Mouse (Mus musculus) bone marrow, adult 2 months (tissue): ENCODE measurements at regions not wholly inside any gene's neighbourhood (a gene's known extent, or its start where the extent isn't known, plus 50 kb on each side); places are given as distances from the start of the nearest gene placed in this dataset.

Experiments
- H3K27ac ChIP-seq: fragments of 200-500 bp; 2 replicates; pipeline ENCODE4 v1.5.1; 2012; ENCODE audit warnings: low read depth, mild to moderate bottlenecking, control low read depth, inconsistent platforms, low read length; ENCODE audit not compliant: control insufficient read depth, poor library complexity, insufficient read depth
- H3K4me1 ChIP-seq: fragments of 200-500 bp; 2 replicates; pipeline ENCODE4 v1.6.1; 2011; ENCODE audit warnings: low read length; ENCODE audit not compliant: control insufficient read depth, insufficient read depth
- H3K4me3 ChIP-seq: fragments of 200-500 bp; replicated peaks from 2 replicates; pipeline ENCODE3; 2011; ENCODE audit warnings: mild to moderate bottlenecking, low read depth, low read length, control low read depth; ENCODE audit not compliant: control insufficient read depth
- CTCF ChIP-seq: fragments of 200-500 bp; IDR thresholded peaks from 2 replicates; pipeline ENCODE4 v1.5.1; 2011; ENCODE audit warnings: low read length, control low read depth; ENCODE audit not compliant: control insufficient read depth, insufficient read depth
- POLR2A ChIP-seq: fragments of 200-500 bp; IDR thresholded peaks from 2 replicates; pipeline ENCODE4 v1.6.1; 2011; ENCODE audit warnings: low read depth, mild to moderate bottlenecking, control low read depth, low read length, borderline replicate concordance; ENCODE audit not compliant: control insufficient read depth
- WGBS: fragments of 180-500 bp; shearing (Covaris S2); methylation state at CpG from one replicate; pipeline ENCODE4 v1.1.7; 2018; 5-methylcytosine and 5-hydroxymethylcytosine counted together

GRCm38 (mm10) chr8:10856996-10857720 lies 151.1 kb downstream of the Irs2 start:
- no peak for TF ChIP-seq CTCF
- no peak for TF ChIP-seq POLR2A
- 82% methylated on average over 15 of the region's 15 CpGs for WGBS
- Histone ChIP-seq H3K4me1 (peaks cover 5% of the 10 kb centered on the region), H3K4me3 (no peak overlapping the region), H3K27ac (no peak overlapping the region)

DNA sequence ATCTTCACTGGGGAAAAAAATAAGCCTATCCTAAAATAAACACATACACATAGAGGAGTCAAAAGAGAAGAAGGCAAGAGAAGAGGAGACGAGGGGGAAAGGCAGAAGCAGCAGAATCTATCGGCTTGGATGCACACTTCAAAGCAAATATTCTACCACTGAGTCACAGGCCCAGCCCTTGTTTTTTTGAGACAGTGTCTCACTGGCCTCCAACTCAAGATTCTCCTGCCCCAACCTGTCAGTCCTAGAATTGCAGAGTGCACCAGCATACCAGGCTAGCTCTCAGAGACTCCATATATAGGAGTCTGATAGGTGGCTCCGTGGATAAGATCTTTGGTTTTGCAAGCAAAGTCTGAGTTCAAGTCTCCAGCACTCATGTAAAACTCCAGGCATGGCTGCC lies 152.6 kb downstream of the Irs2 start:
- Histone ChIP-seq H3K4me3 (no peak overlapping the region), H3K4me1 (peaks cover 1% of the 10 kb centered on the region; the same call in 1 of the 2 replicates), H3K27ac (no peak overlapping the region)
- TF ChIP-seq CTCF (no peak), POLR2A (no peak)
- WGBS: 75% methylated on average over 3 of the region's 3 CpGs

DNA sequence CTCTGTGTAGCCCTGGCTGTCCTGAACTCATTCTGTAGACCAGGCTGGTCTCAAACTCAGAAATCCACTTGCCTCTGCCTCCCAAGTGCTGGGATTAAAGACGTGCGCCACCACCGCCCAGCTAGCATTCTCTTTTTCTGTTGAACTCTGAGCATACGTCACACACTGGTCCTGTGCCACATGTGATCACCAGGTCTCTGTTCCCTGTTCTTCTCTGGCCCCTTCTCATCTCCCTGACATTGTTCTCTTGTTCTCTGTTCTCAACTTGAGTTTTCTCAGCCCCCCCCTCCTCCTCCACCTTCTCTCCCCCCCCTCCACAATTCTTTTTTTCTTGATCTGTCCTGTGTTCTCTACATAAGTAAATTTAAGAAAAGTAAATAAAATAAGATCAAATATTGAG lies 153.1 kb downstream of the Irs2 start:
- 90% methylated on average over 4 of the region's 4 CpGs for WGBS
- no peak overlapping the region for H3K27ac ChIP-seq
- TF ChIP-seq POLR2A (no peak), CTCF (no peak)

GRCm38 (mm10) chr8:10854600-10854999 lies 153.7 kb downstream of the Irs2 start:
- WGBS: 39% methylated on average over 6 of the region's 6 CpGs
- H3K4me3 ChIP-seq: no peak overlapping the region
- no peak for TF ChIP-seq POLR2A
- no peak for TF ChIP-seq CTCF
- H3K4me1 ChIP-seq: peaks cover 1% of the 10 kb centered on the region; the same call in 1 of the 2 replicates
- H3K27ac ChIP-seq: no peak overlapping the region

More for the DNA sequence above, 153.1 kb downstream of the Irs2 start:
- H3K4me3 ChIP-seq: no peak overlapping the region
- peaks cover 1% of the 10 kb centered on the region; the same call in 1 of the 2 replicates for H3K4me1 ChIP-seq

DNA sequence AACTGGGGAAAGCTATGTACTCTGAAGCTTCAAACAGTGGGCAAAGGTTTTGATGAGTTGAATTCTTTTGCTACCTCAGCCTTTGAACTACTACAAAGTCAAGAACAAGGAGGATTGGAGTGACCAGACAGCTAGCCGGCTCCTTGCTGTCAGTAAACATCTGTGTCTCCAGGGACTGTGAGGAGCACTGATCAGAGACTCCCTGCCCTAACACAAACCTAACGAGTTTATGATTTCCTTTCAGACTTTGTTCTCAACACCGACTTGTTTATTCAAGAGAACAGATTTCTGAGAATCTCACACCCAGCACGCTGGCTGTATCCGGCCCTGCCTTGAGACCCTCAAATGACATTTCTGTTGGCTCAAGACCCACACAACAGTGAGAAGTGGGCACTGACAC lies 154.4 kb downstream of the Irs2 start:
- WGBS: 76% methylated on average over 5 of the region's 5 CpGs
- H3K4me1 ChIP-seq: peaks cover 1% of the 10 kb centered on the region; the same call in 1 of the 2 replicates
- H3K4me3 ChIP-seq: no peak overlapping the region
- H3K27ac ChIP-seq: no peak overlapping the region
- TF ChIP-seq POLR2A (no peak), CTCF (no peak)

DNA sequence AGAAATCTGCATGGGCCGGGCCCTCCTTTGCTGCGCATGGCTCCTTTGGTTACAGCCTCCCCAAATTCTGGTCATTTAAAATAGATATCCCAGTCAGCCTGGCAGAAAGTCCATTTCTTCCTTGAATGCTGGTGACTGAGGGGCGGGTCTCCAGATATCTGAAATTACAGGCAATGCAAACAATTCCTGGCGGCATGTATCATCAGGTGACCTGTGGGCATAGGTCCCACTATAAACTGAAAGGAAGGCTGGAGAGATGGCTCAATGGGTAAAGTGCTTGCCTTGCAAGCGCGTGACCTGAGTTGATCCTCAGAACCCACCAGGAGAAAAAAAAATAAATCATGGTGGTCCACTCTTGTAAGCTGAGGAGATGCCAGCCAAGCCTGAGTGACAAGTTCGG lies 158.3 kb downstream of the Irs2 start:
- Histone ChIP-seq H3K4me3 (no peak overlapping the region), H3K27ac (no peak overlapping the region), H3K4me1 (peaks cover 1% of the 10 kb centered on the region; the same call in 1 of the 2 replicates)
- no peak for TF ChIP-seq CTCF
- no peak for TF ChIP-seq POLR2A
- WGBS: 84% methylated on average over 7 of the region's 7 CpGs

GRCm38 (mm10) chr8:10845607-10846006 lies 162.7 kb downstream of the Irs2 start:
- TF ChIP-seq POLR2A (no peak), CTCF (no peak)
- Histone ChIP-seq H3K27ac (no peak overlapping the region), H3K4me3 (no peak overlapping the region), H3K4me1 (peaks cover 1% of the 10 kb centered on the region; the same call in 1 of the 2 replicates)
- WGBS: under 1% methylated on average over 6 of the region's 6 CpGs

GRCm38 (mm10) chr8:10840853-10841531 lies 167.3 kb downstream of the Irs2 start:
- no peak overlapping the region for H3K4me3 ChIP-seq
- no peak overlapping the region for H3K27ac ChIP-seq
- H3K4me1 ChIP-seq: peaks cover 4% of the 10 kb centered on the region; the same call in 1 of the 2 replicates
- TF ChIP-seq POLR2A (no peak), CTCF (no peak)
- 63% methylated on average over 12 of the region's 12 CpGs for WGBS
